Mouse (Mus musculus) C2C12 (cell line): Measurements from ENCODE around the gene Zfp27.

Experiments used
- FOSL1 ChIP-seq: IDR thresholded peaks from one replicate; pipeline ENCODE4 v1.8.0; 2011; ENCODE audit warnings: mild to moderate bottlenecking, low read length; ENCODE audit not compliant: poor library complexity, insufficient read depth, severe bottlenecking
- USF1 ChIP-seq: IDR thresholded peaks from one replicate; pipeline ENCODE4 v1.6.1; 2011; ENCODE audit warnings: low read depth, mild to moderate bottlenecking, control low read depth, moderate library complexity

DNA sequence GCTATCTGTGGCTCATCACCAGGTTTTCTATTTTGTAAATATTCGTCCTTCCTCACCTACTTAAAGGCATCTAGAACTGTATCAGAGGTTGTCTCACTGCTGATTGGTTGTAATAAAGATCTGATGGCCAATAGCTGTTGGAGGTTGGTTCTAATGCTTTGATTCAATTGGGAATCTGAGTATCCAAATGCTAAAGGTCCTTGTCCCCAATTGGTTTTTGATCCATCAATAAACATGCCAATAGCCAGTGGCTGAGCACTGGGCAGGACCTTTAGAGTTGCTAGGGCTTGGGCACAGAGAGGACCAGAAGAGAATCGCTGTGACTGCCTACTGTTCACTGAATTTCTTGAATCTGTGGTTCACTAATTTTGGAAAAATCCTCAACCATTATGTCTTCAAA, 37.3 kb upstream of the Zfp27 start:
- TF ChIP-seq FOSL1 (no peak), USF1 (no peak)
